Mouse (Mus musculus): ENCODE measurements at regions not wholly inside any gene's neighbourhood (a gene's known extent, or its start where the extent isn't known, plus 50 kb on each side); places are given as distances from the start of the nearest gene placed in this dataset.

- no peak for ATAC-seq (replicated peaks; ENCODE audit: low FRiP score)
- Histone ChIP-seq H3K4me1 (replicated peaks; ENCODE audit: control insufficient read depth, insufficient read depth, low read length) (no peaks in the 10 kb centered on the region), H3K9ac (ENCODE audit: low read length) (no peak overlapping the region), H3K9me3 (ENCODE audit: control insufficient read depth, low read length) (no peaks in the 10 kb centered on the region), H3K27me3 (ENCODE audit: control insufficient read depth, insufficient read depth, low read length) (no peaks in the 10 kb centered on the region), H3K4me2 (ENCODE audit: low read depth, low read length, severe bottlenecking) (no peak overlapping the region), H3K4me3 (ENCODE audit: low read depth, low read length) (no peak overlapping the region), H3K36me3 (ENCODE audit: control insufficient read depth, insufficient read depth, low read length) (no peaks in the 10 kb centered on the region), H3K27ac (ENCODE audit: low read depth, low read length) (no peak overlapping the region)
- no peak for DNase-seq (ENCODE audit: low spot score)
- WGBS: 85% methylated on average over 1 of the region's 1 CpGs
Observed at GRCm38 (mm10) chr1:41933777-41934176, 761.8 kb upstream of the Pou3f3 start.

GRCm38 (mm10) chr1:41935912-41936478, 759.6 kb upstream of the Pou3f3 start:
- H3K9me3 ChIP-seq (ENCODE audit: control insufficient read depth, low read length): no peaks in the 10 kb centered on the region
- H3K36me3 ChIP-seq (ENCODE audit: control insufficient read depth, insufficient read depth, low read length): no peaks in the 10 kb centered on the region
- ATAC-seq (replicated peaks; ENCODE audit: low FRiP score) (peak; percentile 82), DNase-seq (ENCODE audit: low spot score) (peak; percentile 57)
- no peak overlapping the region for H3K4me2 ChIP-seq (ENCODE audit: low read depth, low read length, severe bottlenecking)
- no peaks in the 10 kb centered on the region for H3K4me1 ChIP-seq (replicated peaks; ENCODE audit: control insufficient read depth, insufficient read depth, low read length)
- H3K27ac ChIP-seq (ENCODE audit: low read depth, low read length): no peak overlapping the region
- H3K4me3 ChIP-seq (ENCODE audit: low read depth, low read length): no peak overlapping the region
- H3K9ac ChIP-seq (ENCODE audit: low read length): no peak overlapping the region
- 24% methylated on average over 7 of the region's 7 CpGs for WGBS
- no peaks in the 10 kb centered on the region for H3K27me3 ChIP-seq (ENCODE audit: control insufficient read depth, insufficient read depth, low read length)

DNA sequence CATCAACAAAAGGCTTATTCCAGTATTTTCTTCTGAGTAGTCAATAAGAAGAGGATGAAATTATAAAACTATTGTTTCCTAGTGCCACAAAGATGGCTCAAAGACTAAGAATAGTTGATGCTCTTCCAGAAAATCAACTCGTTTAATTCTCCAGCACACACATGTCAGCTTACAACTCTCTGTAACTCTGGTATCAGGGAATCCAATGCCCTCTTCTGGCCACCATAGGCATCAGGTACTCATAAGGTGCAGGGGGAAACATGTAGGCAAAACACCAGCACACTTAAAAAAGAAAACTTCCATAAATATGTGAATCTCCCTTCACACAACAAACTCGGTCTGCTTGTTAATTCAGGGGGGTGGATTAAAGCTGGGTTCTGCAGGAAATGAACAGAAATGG, 734.6 kb upstream of the Pou3f3 start:
- 65% methylated on average over 2 of the region's 2 CpGs for WGBS
- ATAC-seq (replicated peaks; ENCODE audit: low FRiP score): no peak
- DNase-seq (ENCODE audit: low spot score): no peak

GRCm38 (mm10) chr1:41981545-41981944, 714.0 kb upstream of the Pou3f3 start:
- H3K27me3 ChIP-seq (ENCODE audit: control insufficient read depth, insufficient read depth, low read length): no peaks in the 10 kb centered on the region
- H3K9ac ChIP-seq (ENCODE audit: low read length): no peak overlapping the region
- no peak overlapping the region for H3K4me3 ChIP-seq (ENCODE audit: low read depth, low read length)
- H3K9me3 ChIP-seq (ENCODE audit: control insufficient read depth, low read length): no peaks in the 10 kb centered on the region
- 78% methylated on average over 5 of the region's 5 CpGs for WGBS
- H3K27ac ChIP-seq (ENCODE audit: low read depth, low read length): no peak overlapping the region
- no peak overlapping the region for H3K4me2 ChIP-seq (ENCODE audit: low read depth, low read length, severe bottlenecking)
- DNase-seq (ENCODE audit: low spot score): no peak
- H3K4me1 ChIP-seq (replicated peaks; ENCODE audit: control insufficient read depth, insufficient read depth, low read length): no peaks in the 10 kb centered on the region
- ATAC-seq (replicated peaks; ENCODE audit: low FRiP score): no peak
- no peaks in the 10 kb centered on the region for H3K36me3 ChIP-seq (ENCODE audit: control insufficient read depth, insufficient read depth, low read length)

More for the DNA sequence above, 734.6 kb upstream of the Pou3f3 start:
- Histone ChIP-seq H3K36me3 (ENCODE audit: control insufficient read depth, insufficient read depth, low read length) (no peaks in the 10 kb centered on the region), H3K9me3 (ENCODE audit: control insufficient read depth, low read length) (no peaks in the 10 kb centered on the region), H3K27ac (ENCODE audit: low read depth, low read length) (no peak overlapping the region), H3K4me2 (ENCODE audit: low read depth, low read length, severe bottlenecking) (no peak overlapping the region), H3K4me1 (replicated peaks; ENCODE audit: control insufficient read depth, insufficient read depth, low read length) (no peaks in the 10 kb centered on the region), H3K4me3 (ENCODE audit: low read depth, low read length) (no peak overlapping the region), H3K27me3 (ENCODE audit: control insufficient read depth, insufficient read depth, low read length) (no peaks in the 10 kb centered on the region), H3K9ac (ENCODE audit: low read length) (no peak overlapping the region)

- no peaks in the 10 kb centered on the region for H3K9me3 ChIP-seq (ENCODE audit: control insufficient read depth, low read length)
- WGBS: 84% methylated on average over 6 of the region's 6 CpGs
- H3K9ac ChIP-seq (ENCODE audit: low read length): no peak overlapping the region
- ATAC-seq (replicated peaks; ENCODE audit: low FRiP score) (no peak), DNase-seq (ENCODE audit: low spot score) (no peak)
- H3K4me3 ChIP-seq (ENCODE audit: low read depth, low read length): no peak overlapping the region
- no peaks in the 10 kb centered on the region for H3K27me3 ChIP-seq (ENCODE audit: control insufficient read depth, insufficient read depth, low read length)
- no peak overlapping the region for H3K4me2 ChIP-seq (ENCODE audit: low read depth, low read length, severe bottlenecking)
- no peak overlapping the region for H3K27ac ChIP-seq (ENCODE audit: low read depth, low read length)
- H3K4me1 ChIP-seq (replicated peaks; ENCODE audit: control insufficient read depth, insufficient read depth, low read length): no peaks in the 10 kb centered on the region
- H3K36me3 ChIP-seq (ENCODE audit: control insufficient read depth, insufficient read depth, low read length): no peaks in the 10 kb centered on the region
Observed at GRCm38 (mm10) chr1:42006235-42006634, 689.3 kb upstream of the Pou3f3 start.

DNA sequence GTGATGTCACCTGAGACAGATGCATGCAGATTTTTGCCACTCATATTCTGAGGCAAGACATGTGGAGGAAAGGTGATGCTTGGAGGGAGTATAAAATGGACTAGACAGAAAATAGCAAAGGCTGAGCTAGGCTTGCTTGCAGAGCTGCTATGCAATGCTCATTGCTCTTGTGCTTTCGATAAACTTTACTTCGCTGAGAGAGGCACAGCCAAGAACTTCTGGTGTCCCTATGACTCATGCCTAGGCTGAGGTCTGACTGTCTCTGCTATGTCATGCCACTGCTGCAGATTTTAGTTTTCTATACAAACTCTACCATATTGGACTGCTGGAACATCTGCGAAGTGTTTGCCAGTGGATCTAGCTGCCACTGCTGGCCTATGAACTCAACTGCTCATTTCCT, 687.5 kb upstream of the Pou3f3 start:
- Histone ChIP-seq H3K4me1 (replicated peaks; ENCODE audit: control insufficient read depth, insufficient read depth, low read length) (no peaks in the 10 kb centered on the region), H3K27me3 (ENCODE audit: control insufficient read depth, insufficient read depth, low read length) (no peaks in the 10 kb centered on the region), H3K36me3 (ENCODE audit: control insufficient read depth, insufficient read depth, low read length) (no peaks in the 10 kb centered on the region), H3K4me2 (ENCODE audit: low read depth, low read length, severe bottlenecking) (no peak overlapping the region), H3K9ac (ENCODE audit: low read length) (no peak overlapping the region), H3K27ac (ENCODE audit: low read depth, low read length) (no peak overlapping the region), H3K4me3 (ENCODE audit: low read depth, low read length) (no peak overlapping the region), H3K9me3 (ENCODE audit: control insufficient read depth, low read length) (no peaks in the 10 kb centered on the region)
- ATAC-seq (replicated peaks; ENCODE audit: low FRiP score) (no peak), DNase-seq (ENCODE audit: low spot score) (no peak)
- 93% methylated on average over 3 of the region's 3 CpGs for WGBS

GRCm38 (mm10) chr1:42012911-42013310, 682.7 kb upstream of the Pou3f3 start:
- DNase-seq (ENCODE audit: low spot score) (no peak), ATAC-seq (replicated peaks; ENCODE audit: low FRiP score) (no peak)
- Histone ChIP-seq H3K9ac (ENCODE audit: low read length) (no peak overlapping the region), H3K9me3 (ENCODE audit: control insufficient read depth, low read length) (no peaks in the 10 kb centered on the region), H3K4me1 (replicated peaks; ENCODE audit: control insufficient read depth, insufficient read depth, low read length) (no peaks in the 10 kb centered on the region), H3K27me3 (ENCODE audit: control insufficient read depth, insufficient read depth, low read length) (no peaks in the 10 kb centered on the region), H3K27ac (ENCODE audit: low read depth, low read length) (no peak overlapping the region), H3K4me3 (ENCODE audit: low read depth, low read length) (no peak overlapping the region), H3K4me2 (ENCODE audit: low read depth, low read length, severe bottlenecking) (no peak overlapping the region), H3K36me3 (ENCODE audit: control insufficient read depth, insufficient read depth, low read length) (no peaks in the 10 kb centered on the region)
- WGBS: 85% methylated on average over 3 of the region's 3 CpGs

DNA sequence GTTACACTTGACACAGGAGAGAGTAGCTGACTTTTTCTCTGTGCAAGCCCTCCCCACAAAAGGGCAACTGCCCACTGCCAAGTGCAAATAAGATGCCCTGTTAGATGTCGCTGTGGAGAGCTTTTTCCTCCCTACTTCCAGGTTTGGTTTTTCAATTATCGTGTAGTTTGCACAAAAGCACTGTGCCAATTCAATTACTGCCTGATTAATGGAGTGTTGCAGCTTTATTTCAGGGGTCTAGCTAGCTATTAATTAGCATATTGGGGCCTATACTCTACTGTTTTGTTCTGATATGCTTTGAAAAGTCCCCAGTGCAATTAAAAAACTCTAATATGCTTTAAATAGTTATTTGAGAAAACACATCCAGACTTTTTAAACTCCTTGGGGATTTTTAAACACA, 676.6 kb upstream of the Pou3f3 start:
- Histone ChIP-seq H3K9ac (ENCODE audit: low read length) (no peak overlapping the region), H3K9me3 (ENCODE audit: control insufficient read depth, low read length) (no peaks in the 10 kb centered on the region; the same call in 1 of the 2 replicates), H3K4me3 (ENCODE audit: low read depth, low read length) (no peak overlapping the region), H3K4me1 (replicated peaks; ENCODE audit: control insufficient read depth, insufficient read depth, low read length) (no peaks in the 10 kb centered on the region), H3K4me2 (ENCODE audit: low read depth, low read length, severe bottlenecking) (no peak overlapping the region), H3K27ac (ENCODE audit: low read depth, low read length) (no peak overlapping the region), H3K36me3 (ENCODE audit: control insufficient read depth, insufficient read depth, low read length) (no peaks in the 10 kb centered on the region), H3K27me3 (ENCODE audit: control insufficient read depth, insufficient read depth, low read length) (no peaks in the 10 kb centered on the region)
- no peak for DNase-seq (ENCODE audit: low spot score)
- ATAC-seq (replicated peaks; ENCODE audit: low FRiP score): no peak
- WGBS: 28% methylated on average over 2 of the region's 2 CpGs

GRCm38 (mm10) chr1:42025781-42026180, 669.8 kb upstream of the Pou3f3 start:
- Histone ChIP-seq H3K36me3 (ENCODE audit: control insufficient read depth, insufficient read depth, low read length) (no peaks in the 10 kb centered on the region), H3K9ac (ENCODE audit: low read length) (no peak overlapping the region), H3K27ac (ENCODE audit: low read depth, low read length) (no peak overlapping the region), H3K9me3 (ENCODE audit: control insufficient read depth, low read length) (no peaks in the 10 kb centered on the region; the same call in 1 of the 2 replicates), H3K4me3 (ENCODE audit: low read depth, low read length) (no peak overlapping the region), H3K4me1 (replicated peaks; ENCODE audit: control insufficient read depth, insufficient read depth, low read length) (no peaks in the 10 kb centered on the region), H3K4me2 (ENCODE audit: low read depth, low read length, severe bottlenecking) (no peak overlapping the region), H3K27me3 (ENCODE audit: control insufficient read depth, insufficient read depth, low read length) (no peaks in the 10 kb centered on the region)
- ATAC-seq (replicated peaks; ENCODE audit: low FRiP score) (no peak), DNase-seq (ENCODE audit: low spot score) (no peak)
- 81% methylated on average over 6 of the region's 6 CpGs for WGBS
